Mouse (Mus musculus): Measurements from ENCODE around the gene Zbtb16. TPM values are rescaled to one million over a fixed set of nuclear protein-coding genes. Genes with fewer than 3 reads are reported as not detected.

Zbtb16 gene
- total RNA-seq, 2 experiments from 2014 or later, result 70.1 to 157 TPM

DNA sequence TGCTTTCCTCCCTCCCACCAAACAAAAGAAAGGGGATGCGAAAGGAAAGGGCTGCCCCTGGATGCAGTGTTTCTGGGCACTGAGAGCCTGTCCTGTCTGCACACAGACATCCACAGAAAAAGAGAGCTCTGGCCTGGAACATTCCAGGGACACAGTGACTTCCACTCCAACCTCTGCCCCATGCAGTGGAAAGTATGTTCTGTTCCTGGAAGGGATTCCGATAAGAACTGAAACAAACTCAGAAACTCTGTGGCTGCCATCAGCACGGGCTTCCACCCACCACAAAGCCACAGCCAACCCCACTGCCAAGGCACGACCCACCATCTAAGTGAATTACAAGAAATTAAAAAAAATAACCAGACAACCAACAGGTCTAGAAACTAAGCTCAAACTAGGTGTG lies 52.7 kb downstream of the Zbtb16 start:
- intact Hi-C loops (cut with DNase I; ENCODE audit: low total_unique reads), result no loop called here
- DNase-seq, result no peak

GRCm38 (mm10) chr9:48782284-48783060 lies 53.5 kb downstream of the Zbtb16 start:
- no peak for DNase-seq
- intact Hi-C loops (cut with DNase I; ENCODE audit: low total_unique reads), result no loop called here

- DNase-seq, result no peak
- intact Hi-C loops (cut with DNase I; ENCODE audit: low total_unique reads), result no loop called here
Observed at GRCm38 (mm10) chr9:48776268-48776667, 59.8 kb downstream of the Zbtb16 start.

- intact Hi-C loops (cut with DNase I; ENCODE audit: low total_unique reads), result no loop called here
- DNase-seq, result peak; percentile 27
Observed at GRCm38 (mm10) chr9:48775561-48775960, 60.5 kb downstream of the Zbtb16 start.

DNA sequence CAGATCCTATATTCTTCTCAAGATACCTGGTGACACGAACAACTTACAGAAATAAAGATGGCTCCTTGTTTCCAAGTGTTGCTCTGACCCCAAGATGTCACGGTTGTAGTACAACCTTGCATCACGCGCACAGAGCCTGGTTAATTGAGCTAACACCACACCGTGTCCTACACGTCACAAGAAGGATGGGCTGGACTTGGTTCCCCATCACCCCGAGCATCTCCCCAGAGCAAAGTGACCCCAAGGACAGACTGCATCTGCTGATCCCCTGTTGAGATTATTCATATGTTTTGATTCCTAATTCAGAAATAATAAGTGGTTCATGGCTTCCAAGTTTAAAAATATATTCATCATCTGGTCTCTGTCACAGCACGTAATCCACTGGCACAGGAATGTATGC lies 62.3 kb downstream of the Zbtb16 start:
- no peak for DNase-seq
- intact Hi-C loops (cut with DNase I; ENCODE audit: low total_unique reads), result no loop called here

- intact Hi-C loops (cut with DNase I; ENCODE audit: low total_unique reads), result no loop called here
- DNase-seq, result no peak
Observed at GRCm38 (mm10) chr9:48773130-48773529, 62.9 kb downstream of the Zbtb16 start.

DNA sequence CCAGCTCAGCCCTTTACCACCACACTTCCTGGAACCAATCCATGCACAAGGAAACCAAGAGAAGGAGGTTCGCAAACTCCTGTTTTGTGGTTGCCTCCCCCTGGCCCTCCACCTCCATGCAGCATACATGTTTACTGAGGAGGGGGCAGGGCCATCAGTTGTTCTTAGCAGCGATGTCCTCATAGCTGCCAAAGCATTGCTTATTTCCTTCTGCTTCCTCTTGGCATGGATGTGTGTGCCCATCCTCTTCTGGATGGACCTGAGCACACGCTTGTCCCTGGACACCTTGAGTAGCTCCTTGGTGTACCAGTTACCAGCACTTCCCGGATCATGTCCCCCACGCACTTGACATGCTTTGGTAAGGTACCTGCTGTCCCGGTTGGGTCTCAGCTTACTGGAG lies 64.5 kb downstream of the Zbtb16 start:
- no peak for DNase-seq
- intact Hi-C loops (cut with DNase I; ENCODE audit: low total_unique reads), result no loop called here

GRCm38 (mm10) chr9:48768965-48769364 lies 67.1 kb downstream of the Zbtb16 start:
- DNase-seq, result no peak
- intact Hi-C loops (cut with DNase I; ENCODE audit: low total_unique reads), result no loop called here

DNA sequence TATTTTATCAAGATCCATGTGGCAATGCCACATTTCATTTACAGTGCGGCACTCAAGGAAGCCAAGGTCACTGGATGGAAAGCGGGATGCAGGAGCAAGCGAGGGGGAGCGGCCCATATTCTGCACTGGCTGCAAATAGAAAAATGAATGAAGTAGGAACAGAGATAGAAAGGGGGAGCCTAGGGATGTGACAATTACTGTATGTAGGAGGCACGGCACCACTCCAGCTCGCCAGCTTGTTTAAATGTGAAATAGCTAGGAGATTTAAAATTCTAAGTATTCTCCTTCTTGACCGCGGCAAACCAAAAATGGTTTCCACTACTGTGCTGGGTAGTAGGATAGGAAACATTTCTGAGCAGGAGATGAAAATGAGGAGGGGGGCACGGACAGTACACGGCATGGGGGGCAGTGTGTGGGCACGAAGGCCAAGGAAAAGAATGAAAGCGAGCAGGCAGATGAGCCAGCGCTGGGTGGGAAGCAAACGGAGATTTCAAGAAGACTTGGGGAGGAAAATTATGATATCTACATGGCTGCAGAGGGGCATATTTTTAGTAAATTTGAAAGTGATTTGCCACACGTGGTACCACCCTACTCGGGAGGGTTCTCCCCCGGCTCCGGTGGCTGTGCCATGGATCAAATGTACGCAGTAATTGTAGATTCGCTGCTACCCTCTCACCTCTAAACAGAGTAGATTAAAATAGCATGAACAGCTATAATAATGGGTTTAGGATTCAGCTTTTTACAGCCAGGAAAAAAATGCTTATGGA lies 68.2 kb downstream of the Zbtb16 start:
- intact Hi-C loops (cut with DNase I; ENCODE audit: low total_unique reads), result no loop called here
- DNase-seq, result no peak

DNA sequence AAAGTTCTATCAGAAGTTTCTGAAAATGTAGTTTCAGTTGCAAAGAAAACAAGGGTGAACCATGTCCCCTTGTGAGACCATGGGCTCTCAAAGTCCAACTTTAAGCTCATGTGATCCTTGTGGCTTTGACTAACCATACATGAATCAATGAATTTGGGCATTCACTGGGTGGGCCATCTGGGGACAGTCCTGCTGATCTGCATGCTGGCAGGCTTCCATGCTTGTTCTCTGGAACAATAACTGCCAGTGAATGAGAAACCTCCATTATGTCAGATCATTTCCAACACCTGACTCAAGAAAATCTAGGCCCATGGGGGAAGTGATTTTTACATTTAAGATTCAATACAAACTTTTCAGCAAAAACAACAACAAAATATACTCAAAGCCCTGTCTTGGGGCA lies 70.1 kb downstream of the Zbtb16 start:
- intact Hi-C loops (cut with DNase I; ENCODE audit: low total_unique reads), result no loop called here

DNA sequence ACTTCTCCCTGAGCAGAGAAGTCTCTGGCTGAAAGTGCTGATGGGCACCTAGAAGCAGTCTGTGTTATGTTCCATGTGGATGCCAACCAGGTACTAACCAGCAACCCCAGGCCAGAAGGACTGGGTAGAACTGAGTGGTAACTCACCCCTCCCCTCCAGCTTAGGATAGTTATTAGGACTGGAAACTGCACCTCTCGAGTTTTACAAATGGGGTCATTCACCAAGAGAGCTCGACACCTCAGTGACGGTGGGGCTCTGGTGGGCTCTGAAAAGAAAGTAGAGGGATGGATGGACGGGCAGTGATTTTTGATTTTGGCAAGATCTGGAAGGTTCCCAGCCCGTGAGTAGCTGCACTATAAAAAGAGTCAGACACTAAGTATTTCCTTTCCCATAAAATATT lies 71.7 kb downstream of the Zbtb16 start:
- no peak for DNase-seq
- intact Hi-C loops (cut with DNase I; ENCODE audit: low total_unique reads), result no loop called here

More for the DNA sequence above, 70.1 kb downstream of the Zbtb16 start:
- no peak for DNase-seq

GRCm38 (mm10) chr9:48761732-48762637 lies 74.0 kb downstream of the Zbtb16 start:
- no peak for DNase-seq
- intact Hi-C loops (cut with DNase I; ENCODE audit: low total_unique reads), result no loop called here

- DNase-seq, result no peak
- intact Hi-C loops (cut with DNase I; ENCODE audit: low total_unique reads), result no loop called here
Observed at GRCm38 (mm10) chr9:48761175-48761556, 74.9 kb downstream of the Zbtb16 start.

- intact Hi-C loops (cut with DNase I; ENCODE audit: low total_unique reads), result no loop called here
- DNase-seq, result peak; percentile 48
Observed at GRCm38 (mm10) chr9:48760449-48761174, 75.4 kb downstream of the Zbtb16 start.

- no peak for DNase-seq
- intact Hi-C loops (cut with DNase I; ENCODE audit: low total_unique reads), result no loop called here
Observed at GRCm38 (mm10) chr9:48759098-48759497, 76.9 kb downstream of the Zbtb16 start.

- intact Hi-C loops (cut with DNase I; ENCODE audit: low total_unique reads), result no loop called here
Observed at GRCm38 (mm10) chr9:48757650-48758580, 78.1 kb downstream of the Zbtb16 start.

GRCm38 (mm10) chr9:48756261-48756812 lies 79.7 kb downstream of the Zbtb16 start:
- intact Hi-C loops (cut with DNase I; ENCODE audit: low total_unique reads), result no loop called here
- DNase-seq, result no peak

More at GRCm38 (mm10) chr9:48757650-48758580, 78.1 kb downstream of the Zbtb16 start:
- DNase-seq, result no peak
